Mouse (Mus musculus): ENCODE measurements at regions not wholly inside any gene's neighbourhood (a gene's known extent, or its start where the extent isn't known, plus 50 kb on each side); places are given as distances from the start of the nearest gene placed in this dataset.

- no peak overlapping the region for H3K27ac ChIP-seq (ENCODE audit: low read depth, low read length)
- H3K27me3 ChIP-seq (replicated peaks; ENCODE audit: control insufficient read depth, insufficient read depth, low read length) = no peaks in the 10 kb centered on the region
- H3K36me3 ChIP-seq (ENCODE audit: control insufficient read depth, insufficient read depth, low read length) = no peaks in the 10 kb centered on the region
- H3K4me2 ChIP-seq (ENCODE audit: low read length) = no peak overlapping the region
- H3K9ac ChIP-seq (ENCODE audit: low read depth, low read length) = no peak overlapping the region
- no peaks in the 10 kb centered on the region; the same call in 1 of the 2 replicates for H3K9me3 ChIP-seq (ENCODE audit: control insufficient read depth, low read length)
- no peak overlapping the region for H3K4me3 ChIP-seq (ENCODE audit: low read length)
- WGBS = 65% methylated on average over 2 of the region's 2 CpGs
- ATAC-seq = no peak
- peaks cover 8% of the 10 kb centered on the region; the same call in 1 of the 2 replicates for H3K4me1 ChIP-seq (ENCODE audit: control insufficient read depth, insufficient read depth, low read depth, low read length)
Measured at GRCm38 (mm10) chr12:26188996-26189395, 226.1 kb downstream of the Rnf144a start.

DNA sequence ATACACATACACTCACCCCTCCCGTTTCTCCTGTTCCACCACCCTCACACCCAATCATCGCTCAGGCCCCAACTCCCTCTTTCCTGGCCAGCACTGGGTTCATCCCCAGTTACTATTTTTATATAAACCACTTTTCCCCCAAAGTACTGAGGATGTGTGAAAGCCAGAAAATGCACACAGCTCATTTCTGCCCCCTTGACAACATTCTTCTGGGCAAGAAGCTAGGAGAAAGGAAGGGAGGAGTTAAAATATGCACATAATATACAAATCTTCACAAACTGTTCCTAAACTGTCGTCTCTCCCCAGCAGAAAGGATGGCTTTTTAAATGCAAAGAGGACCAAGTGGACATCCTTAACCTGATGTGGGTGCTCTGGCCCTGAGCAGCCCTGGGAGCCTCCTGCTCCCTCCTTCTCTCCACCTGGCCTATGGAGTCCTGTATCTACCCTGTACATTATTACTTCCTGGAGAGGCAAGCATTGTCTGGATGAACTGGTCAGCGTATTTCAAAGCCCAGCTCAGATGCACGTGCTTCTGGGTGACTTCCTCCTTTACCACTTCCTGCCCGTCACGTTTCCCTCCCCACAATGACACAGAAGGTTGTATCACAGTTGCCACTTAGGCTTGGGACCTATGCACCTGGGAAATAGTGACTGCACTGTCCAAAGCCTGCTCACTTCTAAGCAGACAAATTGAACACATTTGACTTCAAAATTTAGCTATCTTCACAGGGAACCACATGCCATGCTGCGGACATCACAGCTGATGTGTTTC lies 227.8 kb downstream of the Rnf144a start:
- Histone ChIP-seq H3K9ac (ENCODE audit: low read depth, low read length) (no peak overlapping the region), H3K4me2 (ENCODE audit: low read length) (no peak overlapping the region), H3K4me1 (ENCODE audit: control insufficient read depth, insufficient read depth, low read depth, low read length) (peaks cover 8% of the 10 kb centered on the region; the same call in 1 of the 2 replicates), H3K9me3 (ENCODE audit: control insufficient read depth, low read length) (no peaks in the 10 kb centered on the region), H3K36me3 (ENCODE audit: control insufficient read depth, insufficient read depth, low read length) (no peaks in the 10 kb centered on the region), H3K27me3 (replicated peaks; ENCODE audit: control insufficient read depth, insufficient read depth, low read length) (no peaks in the 10 kb centered on the region), H3K4me3 (ENCODE audit: low read length) (no peak overlapping the region), H3K27ac (ENCODE audit: low read depth, low read length) (no peak overlapping the region)
- no peak for ATAC-seq
- 86% methylated on average over 8 of the region's 8 CpGs for WGBS

GRCm38 (mm10) chr12:26184701-26185460 lies 230.2 kb downstream of the Rnf144a start:
- Histone ChIP-seq H3K9me3 (ENCODE audit: control insufficient read depth, low read length) (no peaks in the 10 kb centered on the region), H3K36me3 (ENCODE audit: control insufficient read depth, insufficient read depth, low read length) (no peaks in the 10 kb centered on the region), H3K4me3 (ENCODE audit: low read length) (no peak overlapping the region), H3K4me1 (ENCODE audit: control insufficient read depth, insufficient read depth, low read depth, low read length) (no peaks in the 10 kb centered on the region), H3K4me2 (ENCODE audit: low read length) (no peak overlapping the region), H3K9ac (ENCODE audit: low read depth, low read length) (no peak overlapping the region), H3K27ac (ENCODE audit: low read depth, low read length) (no peak overlapping the region), H3K27me3 (replicated peaks; ENCODE audit: control insufficient read depth, insufficient read depth, low read length) (no peaks in the 10 kb centered on the region)
- WGBS = 94% methylated on average over 5 of the region's 5 CpGs
- ATAC-seq = no peak

- H3K9ac ChIP-seq (ENCODE audit: low read depth, low read length) = no peak overlapping the region
- no peaks in the 10 kb centered on the region for H3K36me3 ChIP-seq (ENCODE audit: control insufficient read depth, insufficient read depth, low read length)
- H3K4me2 ChIP-seq (ENCODE audit: low read length) = no peak overlapping the region
- no peaks in the 10 kb centered on the region for H3K9me3 ChIP-seq (ENCODE audit: control insufficient read depth, low read length)
- WGBS = 97% methylated on average over 2 of the region's 2 CpGs
- ATAC-seq = no peak
- H3K4me3 ChIP-seq (ENCODE audit: low read length) = no peak overlapping the region
- no peaks in the 10 kb centered on the region for H3K27me3 ChIP-seq (replicated peaks; ENCODE audit: control insufficient read depth, insufficient read depth, low read length)
- no peak overlapping the region for H3K27ac ChIP-seq (ENCODE audit: low read depth, low read length)
- H3K4me1 ChIP-seq (ENCODE audit: control insufficient read depth, insufficient read depth, low read depth, low read length) = no peaks in the 10 kb centered on the region
Measured at GRCm38 (mm10) chr12:26183021-26183420, 232.0 kb downstream of the Rnf144a start.

DNA sequence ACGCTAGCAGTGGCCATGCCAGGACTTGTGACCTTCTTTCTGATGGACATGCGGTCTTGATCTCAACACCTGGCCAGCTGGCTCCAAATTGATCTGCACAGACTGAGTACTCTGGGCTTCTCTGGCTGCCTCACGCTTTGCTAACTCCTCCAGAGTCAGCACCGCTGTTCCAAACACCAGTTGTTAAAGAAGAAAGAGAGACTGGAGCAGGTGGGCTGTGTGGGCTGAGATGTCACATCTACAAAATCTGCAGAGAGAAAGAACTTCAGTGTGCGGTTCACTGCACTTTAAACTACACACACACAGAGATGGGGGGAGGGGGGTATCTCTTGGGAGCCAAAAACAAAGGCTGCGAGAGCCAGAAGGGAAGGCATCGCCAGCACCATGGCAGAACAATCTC lies 234.2 kb downstream of the Rnf144a start:
- ATAC-seq = no peak
- 57% methylated on average over 7 of the region's 7 CpGs for WGBS
- Histone ChIP-seq H3K27me3 (replicated peaks; ENCODE audit: control insufficient read depth, insufficient read depth, low read length) (no peaks in the 10 kb centered on the region), H3K36me3 (ENCODE audit: control insufficient read depth, insufficient read depth, low read length) (no peaks in the 10 kb centered on the region), H3K9me3 (ENCODE audit: control insufficient read depth, low read length) (no peaks in the 10 kb centered on the region), H3K4me1 (ENCODE audit: control insufficient read depth, insufficient read depth, low read depth, low read length) (no peaks in the 10 kb centered on the region), H3K4me3 (ENCODE audit: low read length) (no peak overlapping the region), H3K9ac (ENCODE audit: low read depth, low read length) (no peak overlapping the region), H3K27ac (ENCODE audit: low read depth, low read length) (no peak overlapping the region), H3K4me2 (ENCODE audit: low read length) (no peak overlapping the region)

- no peak overlapping the region for H3K4me2 ChIP-seq (ENCODE audit: low read length)
Measured at GRCm38 (mm10) chr12:26176231-26176662, 238.8 kb downstream of the Rnf144a start.

GRCm38 (mm10) chr12:26163416-26163815 lies 251.6 kb downstream of the Rnf144a start:
- WGBS = 81% methylated on average over 3 of the region's 3 CpGs
- no peaks in the 10 kb centered on the region for H3K9me3 ChIP-seq (ENCODE audit: control insufficient read depth, low read length)
- no peak overlapping the region for H3K27ac ChIP-seq (ENCODE audit: low read depth, low read length)
- no peaks in the 10 kb centered on the region for H3K27me3 ChIP-seq (replicated peaks; ENCODE audit: control insufficient read depth, insufficient read depth, low read length)
- no peak for ATAC-seq
- H3K36me3 ChIP-seq (ENCODE audit: control insufficient read depth, insufficient read depth, low read length) = no peaks in the 10 kb centered on the region
- H3K9ac ChIP-seq (ENCODE audit: low read depth, low read length) = no peak overlapping the region
- H3K4me1 ChIP-seq (ENCODE audit: control insufficient read depth, insufficient read depth, low read depth, low read length) = no peaks in the 10 kb centered on the region
- H3K4me3 ChIP-seq (ENCODE audit: low read length) = no peak overlapping the region
- no peak overlapping the region for H3K4me2 ChIP-seq (ENCODE audit: low read length)

More at GRCm38 (mm10) chr12:26176231-26176662, 238.8 kb downstream of the Rnf144a start:
- no peaks in the 10 kb centered on the region for H3K27me3 ChIP-seq (replicated peaks; ENCODE audit: control insufficient read depth, insufficient read depth, low read length)
- H3K36me3 ChIP-seq (ENCODE audit: control insufficient read depth, insufficient read depth, low read length) = no peaks in the 10 kb centered on the region
- H3K9me3 ChIP-seq (ENCODE audit: control insufficient read depth, low read length) = no peaks in the 10 kb centered on the region
- ATAC-seq = no peak
- H3K4me3 ChIP-seq (ENCODE audit: low read length) = no peak overlapping the region
- H3K9ac ChIP-seq (ENCODE audit: low read depth, low read length) = no peak overlapping the region
- no peaks in the 10 kb centered on the region for H3K4me1 ChIP-seq (ENCODE audit: control insufficient read depth, insufficient read depth, low read depth, low read length)
- 65% methylated on average over 10 of the region's 10 CpGs for WGBS
- no peak overlapping the region for H3K27ac ChIP-seq (ENCODE audit: low read depth, low read length)

GRCm38 (mm10) chr12:26160861-26161615 lies 254.0 kb downstream of the Rnf144a start:
- no peaks in the 10 kb centered on the region for H3K27me3 ChIP-seq (replicated peaks; ENCODE audit: control insufficient read depth, insufficient read depth, low read length)
- no peak overlapping the region for H3K4me3 ChIP-seq (ENCODE audit: low read length)
- H3K4me2 ChIP-seq (ENCODE audit: low read length) = no peak overlapping the region
- no peak overlapping the region for H3K27ac ChIP-seq (ENCODE audit: low read depth, low read length)
- no peaks in the 10 kb centered on the region for H3K4me1 ChIP-seq (ENCODE audit: control insufficient read depth, insufficient read depth, low read depth, low read length)
- 91% methylated on average over 11 of the region's 11 CpGs for WGBS
- no peaks in the 10 kb centered on the region for H3K9me3 ChIP-seq (ENCODE audit: control insufficient read depth, low read length)
- no peak for ATAC-seq
- no peak overlapping the region for H3K9ac ChIP-seq (ENCODE audit: low read depth, low read length)
- no peaks in the 10 kb centered on the region for H3K36me3 ChIP-seq (ENCODE audit: control insufficient read depth, insufficient read depth, low read length)

DNA sequence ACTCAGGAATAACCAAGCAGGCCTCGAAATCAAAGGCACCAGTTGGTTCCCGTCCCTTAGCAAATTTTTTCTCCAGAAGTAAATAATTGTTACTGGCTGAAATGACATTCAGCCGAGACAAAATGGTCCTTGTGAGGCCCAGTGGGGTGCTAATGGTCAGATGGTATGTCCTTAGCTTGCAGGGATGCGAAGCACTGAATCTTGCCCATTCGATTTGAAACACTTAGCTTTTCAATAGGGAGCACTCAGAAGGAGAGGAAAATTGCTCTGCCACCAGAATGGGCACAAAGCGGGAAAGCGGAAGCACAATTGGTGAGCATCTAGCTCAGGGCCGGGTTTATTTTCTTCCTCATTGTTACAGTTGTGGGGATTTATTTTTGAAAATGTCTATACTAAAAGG lies 262.1 kb downstream of the Rnf144a start:
- 42% methylated on average over 8 of the region's 8 CpGs for WGBS

More for the DNA sequence above, 262.1 kb downstream of the Rnf144a start:
- Histone ChIP-seq H3K27ac (ENCODE audit: low read depth, low read length) (no peak overlapping the region), H3K4me1 (ENCODE audit: control insufficient read depth, insufficient read depth, low read depth, low read length) (no peaks in the 10 kb centered on the region), H3K4me3 (ENCODE audit: low read length) (no peak overlapping the region), H3K36me3 (ENCODE audit: control insufficient read depth, insufficient read depth, low read length) (no peaks in the 10 kb centered on the region), H3K27me3 (replicated peaks; ENCODE audit: control insufficient read depth, insufficient read depth, low read length) (no peaks in the 10 kb centered on the region), H3K9me3 (ENCODE audit: control insufficient read depth, low read length) (no peaks in the 10 kb centered on the region), H3K4me2 (ENCODE audit: low read length) (no peak overlapping the region), H3K9ac (ENCODE audit: low read depth, low read length) (no peak overlapping the region)
- ATAC-seq = no peak
